Mouse (Mus musculus): ENCODE measurements around the gene Dnajc16.

GRCm38 (mm10) chr4:141725277-141725676 is 65.5 kb downstream of the Dnajc16 start:
- TF ChIP-seq GATA1 (IDR thresholded peaks at IDR 0.05; ENCODE audit: low read length) = peak; percentile 83
- no peak for TF ChIP-seq TAL1 (IDR thresholded peaks at IDR 0.05; ENCODE audit: low read length)

Data from erythroblast, embryonic 14.5 days (primary cell).